Mouse (Mus musculus) layer of hippocampus, postnatal 10 days (tissue): ENCODE data around the gene Spint1. TPM values are rescaled to one million over a fixed set of nuclear protein-coding genes. Genes with fewer than 3 reads are reported as not detected.
A peak's percentile ranks its signal among the peaks of the same experiment; 100 is the strongest.

Experiments used
- DNase-seq, 2 experiments: peaks; one replicate each; pipeline ENCODE4 v3.0.0; 2021; ENCODE audit warnings: low spot score in 2 of 2
- total RNA-seq, 2 experiments: library from RNA; stranded (reverse); gene quantifications; 2 replicates each; pipeline ENCODE4 v1.2.3; 2021

Spint1 gene
- total RNA-seq, 2 experiments from 2014 or later: 0.27 to 0.59 TPM

DNA sequence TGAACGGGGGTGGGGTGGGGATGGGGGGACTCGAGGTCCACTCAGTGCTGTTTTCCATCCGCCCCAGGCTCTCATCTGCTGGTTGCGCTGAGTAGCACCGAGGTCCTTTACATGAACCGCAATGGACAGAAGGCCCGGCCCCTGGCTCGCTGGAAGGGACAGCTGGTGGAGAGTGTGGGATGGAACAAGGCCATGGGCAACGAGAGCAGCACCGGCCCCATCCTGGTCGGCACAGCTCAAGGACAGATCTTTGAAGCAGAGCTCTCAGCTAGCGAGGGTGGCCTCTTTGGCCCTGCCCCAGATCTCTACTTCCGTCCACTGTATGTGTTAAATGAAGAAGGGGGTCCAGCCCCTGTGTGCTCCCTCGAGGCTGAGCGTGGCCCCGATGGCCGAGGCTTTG is 55.7 kb downstream of the Spint1 start:
- no peak for DNase-seq

- DNase-seq: no peak
These were observed 56.1 kb downstream of the Spint1 start for GRCm38 (mm10) chr2:119293311-119293710.

DNA sequence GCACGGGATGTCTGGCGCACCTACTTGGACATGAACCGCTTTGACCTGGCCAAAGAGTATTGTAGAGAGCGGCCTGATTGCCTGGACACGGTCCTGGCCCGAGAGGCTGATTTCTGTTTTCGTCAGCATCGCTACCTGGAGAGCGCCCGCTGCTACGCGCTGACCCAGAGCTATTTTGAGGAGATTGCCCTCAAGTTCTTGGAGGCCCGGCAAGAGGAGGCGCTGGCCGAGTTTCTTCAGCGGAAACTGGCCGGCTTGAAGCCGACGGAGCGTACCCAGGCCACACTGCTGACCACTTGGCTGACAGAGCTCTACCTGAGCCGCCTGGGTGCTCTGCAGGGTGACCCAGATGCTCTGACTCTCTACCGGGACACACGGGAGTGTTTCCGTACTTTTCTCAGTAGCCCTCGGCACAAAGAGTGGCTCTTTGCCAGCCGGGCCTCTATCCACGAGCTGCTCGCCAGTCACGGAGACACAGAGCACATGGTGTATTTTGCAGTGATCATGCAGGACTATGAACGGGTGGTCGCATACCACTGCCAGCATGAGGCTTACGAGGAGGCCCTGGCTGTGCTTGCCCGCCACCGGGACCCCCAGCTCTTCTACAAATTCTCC is 56.7 kb downstream of the Spint1 start:
- no peak for DNase-seq

GRCm38 (mm10) chr2:119294411-119294810 is 57.2 kb downstream of the Spint1 start:
- no peak for DNase-seq

GRCm38 (mm10) chr2:119296756-119297155 is 59.6 kb downstream of the Spint1 start:
- DNase-seq: no peak

- no peak for DNase-seq
These were observed 60.3 kb downstream of the Spint1 start for GRCm38 (mm10) chr2:119297506-119297905.

DNA sequence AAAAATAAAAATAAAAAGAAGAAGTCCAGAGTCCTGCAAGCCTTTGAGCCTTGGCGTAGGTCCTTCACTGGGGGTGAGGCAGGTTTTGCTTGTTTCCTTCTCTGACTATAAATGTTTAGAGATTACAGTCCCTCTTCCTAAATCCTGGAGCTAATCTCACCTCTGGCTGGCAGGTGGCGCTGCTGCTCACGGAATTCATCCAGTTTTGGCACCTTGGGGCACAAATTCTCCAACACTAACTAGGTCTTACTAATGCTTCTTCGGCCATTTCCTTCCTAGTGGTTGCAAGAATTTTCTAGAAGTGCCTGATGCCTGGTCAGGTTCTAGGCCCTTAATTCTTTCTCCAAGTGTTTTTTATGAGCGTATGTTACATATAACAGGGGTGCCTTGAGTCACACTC is 61.2 kb downstream of the Spint1 start:
- DNase-seq: peak; percentile 76 to 82

- DNase-seq: no peak
These were observed 61.7 kb downstream of the Spint1 start for GRCm38 (mm10) chr2:119298839-119299238.

Other genes starting within 250 kb of the Spint1 start
- gene Ccdc32, start 208.0 kb upstream of the Spint1 start, total RNA-seq: 10 to 100 TPM; 57.7 to 57.9 TPM
- 1 to 10 TPM; 6.2 to 6.5 TPM for gene Rpusd2, start 202.6 kb upstream of the Spint1 start, total RNA-seq
- 1 to 10 TPM; 2.2 to 3.2 TPM for gene Knl1, start 190.2 kb upstream of the Spint1 start, total RNA-seq
- gene Rad51, start 124.6 kb upstream of the Spint1 start, total RNA-seq: 1 to 10 TPM; 3.7 to 4.2 TPM
- 10 to 100 TPM; 43.0 to 51.9 TPM for gene Rmdn3, start 80.3 kb upstream of the Spint1 start, total RNA-seq
- gene Gchfr, start 69.6 kb upstream of the Spint1 start, total RNA-seq: under 1 TPM in 1 of 2 experiments, not detected in 1; 0.62 TPM
- under 1 TPM in 1 of 2 experiments, not detected in 1; 0.13 TPM for gene Gm14137, start 62.9 kb upstream of the Spint1 start, total RNA-seq
- 10 to 100 TPM; 38.4 to 46.9 TPM for gene Zfyve19, start 28.7 kb upstream of the Spint1 start, total RNA-seq
- gene Dnajc17, start 28.6 kb upstream of the Spint1 start, total RNA-seq: 10 to 100 TPM; 19.0 to 22.6 TPM
- gene Ppp1r14d, start 7.5 kb upstream of the Spint1 start, total RNA-seq: not detected
- gene Rhov, start 33.9 kb downstream of the Spint1 start, total RNA-seq: 10 to 100 TPM; 12.4 to 15.6 TPM
- gene Vps18, start 51.4 kb downstream of the Spint1 start, total RNA-seq: 10 to 100 TPM; 31.7 to 34.3 TPM
- gene Dll4, start 88.4 kb downstream of the Spint1 start, total RNA-seq: 1 to 10 TPM; 7.4 to 7.6 TPM
- gene Chac1, start 113.9 kb downstream of the Spint1 start, total RNA-seq: 1 to 10 TPM; 7.6 to 7.8 TPM
- 10 to 100 TPM; 19.6 to 20.2 TPM for gene Ino80, start 240.3 kb downstream of the Spint1 start, total RNA-seq